8 mouse cellular contexts compared by ENCODE assay signal in the genomic region with DNA sequence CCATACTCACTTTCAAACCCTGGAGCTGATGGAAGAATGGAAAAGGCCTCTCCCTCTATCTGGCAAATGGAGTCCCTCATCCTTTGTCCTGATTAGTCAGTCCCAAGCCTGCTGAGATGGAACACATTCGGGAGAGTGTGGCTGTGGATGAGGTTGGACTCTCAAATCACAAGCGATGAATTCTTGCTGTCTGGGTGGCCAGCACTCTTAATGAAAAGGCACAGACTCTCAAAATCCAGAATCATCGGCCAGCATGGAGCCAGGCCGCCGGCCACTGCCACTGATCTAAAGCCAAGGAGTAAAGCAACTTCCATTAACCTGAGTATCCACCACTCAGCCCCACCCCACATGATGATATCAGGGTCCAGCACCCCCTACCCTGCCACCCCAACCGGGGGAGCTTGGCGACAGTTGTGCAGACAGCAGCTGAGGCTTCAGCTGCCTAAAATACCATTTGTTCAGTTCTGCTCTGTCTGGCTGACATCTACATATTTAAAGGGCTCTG. TPM values are rescaled to one million over a fixed set of nuclear protein-coding genes. Genes with fewer than 3 reads are reported as not detected.
A peak's percentile ranks its signal among the peaks of the same experiment; 100 is the strongest.
DNase-seq lines count a peak whose midpoint lies in the region; ATAC-seq and TF ChIP-seq lines count a peak whose summit lies in the region.

No protein-coding gene starts in this region.

- no peak for TF ChIP-seq POLR2A in cerebellum, adult 2 months (IDR thresholded peaks at IDR 0.05; ENCODE audit: borderline replicate concordance, insufficient read depth, low read length)

- 29% methylated on average over 7 of the region's 7 CpGs for WGBS in cerebellum, adult 2 months
- 58% methylated on average over 7 of the region's 7 CpGs for WGBS in intestine, embryonic 16.5 days
- 60% methylated on average over 7 of the region's 7 CpGs for WGBS in stomach, embryonic 14.5 days

- no peak for ATAC-seq in megakaryocyte, adult 5-6 weeks (ENCODE audit: poor library complexity, severe bottlenecking)
- ATAC-seq in intestine, embryonic 16.5 days, result no peak
- no peak for ATAC-seq in stomach, embryonic 14.5 days (ENCODE audit: insufficient number of reproducible peaks, insufficient read depth, low FRiP score, low read depth)

- no peak for DNase-seq in cerebellum, adult 2 months
- no peak for DNase-seq in cerebellum, adult 11 months
- DNase-seq in T-cell, adult 2 months (ENCODE audit: low spot score), result no peak
- no peak for DNase-seq in thymus, postnatal 25 days

- peak overlapping the region; percentile 43; the same call in 1 of the 2 replicates for H3K9ac ChIP-seq in intestine, embryonic 16.5 days (ENCODE audit: low read depth, low read length)
- no peak overlapping the region for H3K9ac ChIP-seq in stomach, embryonic 14.5 days (replicated peaks; ENCODE audit: low read depth, low read length)

- no peaks in the 10 kb centered on the region for H3K27me3 ChIP-seq in cerebellum, adult 2 months (ENCODE audit: control insufficient read depth, insufficient read depth, low read length)
- no peaks in the 10 kb centered on the region for H3K27me3 ChIP-seq in megakaryocyte, embryonic 14.5 days (replicated peaks)
- H3K27me3 ChIP-seq in intestine, embryonic 16.5 days (replicated peaks; ENCODE audit: control insufficient read depth, insufficient read depth, low read length), result no peaks in the 10 kb centered on the region
- no peaks in the 10 kb centered on the region for H3K27me3 ChIP-seq in stomach, embryonic 14.5 days (ENCODE audit: control insufficient read depth, insufficient read depth, low read length)

- no peaks in the 10 kb centered on the region for H3K9me3 ChIP-seq in megakaryocyte, embryonic 14.5 days
- H3K9me3 ChIP-seq in intestine, embryonic 16.5 days (ENCODE audit: control insufficient read depth, low read length), result no peaks in the 10 kb centered on the region
- no peaks in the 10 kb centered on the region for H3K9me3 ChIP-seq in stomach, embryonic 14.5 days (ENCODE audit: control insufficient read depth, low read depth, low read length)

- H3K36me3 ChIP-seq in megakaryocyte, embryonic 14.5 days (replicated peaks; ENCODE audit: low read length), result no peaks in the 10 kb centered on the region
- no peaks in the 10 kb centered on the region for H3K36me3 ChIP-seq in intestine, embryonic 16.5 days (ENCODE audit: control insufficient read depth, insufficient read depth, low read length)
- no peaks in the 10 kb centered on the region for H3K36me3 ChIP-seq in stomach, embryonic 14.5 days (ENCODE audit: control insufficient read depth, insufficient read depth, low read length)

- no peak overlapping the region for H3K4me2 ChIP-seq in intestine, embryonic 16.5 days (ENCODE audit: low read depth, low read length)
- no peak overlapping the region for H3K4me2 ChIP-seq in stomach, embryonic 14.5 days (replicated peaks; ENCODE audit: low read depth, low read length)

- H3K4me1 ChIP-seq in cerebellum, adult 2 months (ENCODE audit: control insufficient read depth, insufficient read depth, low read length), result peaks cover 24% of the 10 kb centered on the region
- peaks cover 62% of the 10 kb centered on the region for H3K4me1 ChIP-seq in megakaryocyte, embryonic 14.5 days
- H3K4me1 ChIP-seq in intestine, embryonic 16.5 days (ENCODE audit: control insufficient read depth, insufficient read depth, low read length), result peaks cover 58% of the 10 kb centered on the region
- peaks cover 70% of the 10 kb centered on the region for H3K4me1 ChIP-seq in stomach, embryonic 14.5 days (ENCODE audit: control insufficient read depth, insufficient read depth, low read length)

- no peak for TF ChIP-seq CTCF in cerebellum, adult 2 months (IDR thresholded peaks at IDR 0.05; ENCODE audit: borderline replicate concordance, insufficient read depth, low read depth, low read length)

- peak overlapping the region; percentile 49; the same call in 1 of the 2 replicates for H3K27ac ChIP-seq in cerebellum, adult 2 months (ENCODE audit: insufficient read depth, low read length)
- peak overlapping the region; percentile 99 for H3K27ac ChIP-seq in intestine, embryonic 16.5 days (ENCODE audit: low read length)
- H3K27ac ChIP-seq in stomach, embryonic 14.5 days (ENCODE audit: low read length), result peak overlapping the region; percentile 99

- H3K4me3 ChIP-seq in cerebellum, adult 2 months (replicated peaks; ENCODE audit: insufficient read depth, low read depth, low read length), result no peak overlapping the region
- peak overlapping the region; percentile 71 for H3K4me3 ChIP-seq in megakaryocyte, embryonic 14.5 days (replicated peaks)
- H3K4me3 ChIP-seq in intestine, embryonic 16.5 days (ENCODE audit: low read length), result no peak overlapping the region
- H3K4me3 ChIP-seq in stomach, embryonic 14.5 days (ENCODE audit: low read depth, low read length), result no peak overlapping the region

RNA-seq across cellular contexts. Expression of a gene that starts 13.2 kb away (rescaled TPM):
- 48.6 and 53.9 TPM in 2 replicates for polyA plus RNA-seq in cerebellum, adult 2 months (2012; rRNA removed)
- 32.7 and 46.2 TPM in 2 replicates for polyA plus RNA-seq in megakaryocyte, embryonic 14.5 days (2012; ENCODE audit: insufficient read depth, low replicate concordance)
- 3.0 and 3.6 TPM in 2 replicates for total RNA-seq in megakaryocyte, adult 5-6 weeks (2015)
- 1.4 and 3.5 TPM in 2 replicates for total RNA-seq in megakaryocyte, adult 5-6 weeks (2017)
- 8.2 and 10.9 TPM in 2 replicates for polyA plus RNA-seq in intestine, embryonic 16.5 days (2015; fragmentation: Nextera tagmentation; extraction: Ambion mirVana)
- 18.2 and 21.6 TPM in 2 replicates for polyA plus RNA-seq in stomach, embryonic 14.5 days (2014; fragmentation: Nextera tagmentation; extraction: Ambion mirVana)

RNA-seq across cellular contexts. Expression of a gene that starts 49.0 kb away (rescaled TPM):
- polyA plus RNA-seq in cerebellum, adult 2 months (2012; rRNA removed), result 122 and 127 TPM in 2 replicates
- 4.8 and 6.4 TPM in 2 replicates for polyA plus RNA-seq in megakaryocyte, embryonic 14.5 days (2012; ENCODE audit: insufficient read depth, low replicate concordance)
- total RNA-seq in megakaryocyte, adult 5-6 weeks (2015), result 12.0 and 12.9 TPM in 2 replicates
- total RNA-seq in megakaryocyte, adult 5-6 weeks (2017), result 8.9 and 11.0 TPM in 2 replicates
- 7.9 and 9.5 TPM in 2 replicates for polyA plus RNA-seq in intestine, embryonic 16.5 days (2015; fragmentation: Nextera tagmentation; extraction: Ambion mirVana)
- 20.9 and 22.3 TPM in 2 replicates for polyA plus RNA-seq in stomach, embryonic 14.5 days (2014; fragmentation: Nextera tagmentation; extraction: Ambion mirVana)

Comparison
In these comparisons a context has a peak if more than half of its experiments do, and no peak if none do; other contexts are left out.
1. H3K27ac ChIP-seq: peak in every context shown above with its lines; median percentile 99 in intestine, embryonic 16.5 days; 99 in stomach, embryonic 14.5 days; 49 in cerebellum, adult 2 months.